Mouse (Mus musculus) granulocyte monocyte progenitor cell, adult 5-6 weeks (primary cell): ENCODE data around the gene Rrp36. TPM values are rescaled to one million over a fixed set of nuclear protein-coding genes. Genes with fewer than 3 reads are reported as not detected.

ENCODE experiments used
- ATAC-seq: replicated peaks from 2 replicates; pipeline ENCODE4 v1.8.0; 2016; ENCODE audit warnings: mild to moderate bottlenecking, moderate TSS enrichment, inconsistent platforms; ENCODE audit not compliant: poor library complexity, severe bottlenecking
- total RNA-seq, 2 experiments: library from RNA; stranded (forward) in 1 of 2; stranded (reverse) in 1 of 2; fragments of 200-712, 200-1000 nt in 1 of 2; fragments of >200 nt in 1 of 2; fragmentation: Nextera tagmentation in 1 of 2; gene quantifications; 2 replicates each; pipeline ENCODE4 v1.2.3; 2014 to 2017

Gene Rrp36
- total RNA-seq (2014; fragmentation: Nextera tagmentation) (15.7 and 21.3 TPM in 2 replicates), total RNA-seq (2017) (48.2 and 66.9 TPM in 2 replicates)

GRCm38 (mm10) chr17:46673850-46674529, at the start of gene Rrp36:
Gene Rrp36 (minus strand): TSS chr17:46674352.
- ATAC-seq, result peak; percentile 97

GRCm38 (mm10) chr17:46721077-46721476, 46.9 kb upstream of the Rrp36 start:
- no peak for ATAC-seq

- no peak for ATAC-seq
These were observed 40.8 kb upstream of the Rrp36 start for GRCm38 (mm10) chr17:46714756-46715481.

- ATAC-seq, result no peak
These were observed 39.7 kb upstream of the Rrp36 start for GRCm38 (mm10) chr17:46713849-46714248.

- no peak for ATAC-seq
These were observed 38.3 kb upstream of the Rrp36 start for GRCm38 (mm10) chr17:46712442-46712841.

- peak; percentile 33 for ATAC-seq
These were observed 37.6 kb upstream of the Rrp36 start for GRCm38 (mm10) chr17:46711612-46712271.

GRCm38 (mm10) chr17:46710959-46711597, 36.9 kb upstream of the Rrp36 start, which contains the start of gene Pex6:
Gene Pex6 (plus strand): TSS chr17:46711463.
- peak; percentile 94 for ATAC-seq

GRCm38 (mm10) chr17:46706375-46707089, 32.4 kb upstream of the Rrp36 start:
- ATAC-seq, result no peak

GRCm38 (mm10) chr17:46704887-46705835, 31.0 kb upstream of the Rrp36 start, which contains the start of gene Ppp2r5d:
Gene Ppp2r5d (minus strand): TSS chr17:46705111.
- peak; percentile 96 for ATAC-seq

- ATAC-seq, result peak; percentile 18
These were observed 30.1 kb upstream of the Rrp36 start for GRCm38 (mm10) chr17:46703971-46704886.

- no peak for ATAC-seq
These were observed 28.4 kb upstream of the Rrp36 start for GRCm38 (mm10) chr17:46702506-46702905.

GRCm38 (mm10) chr17:46702100-46702499, 27.9 kb upstream of the Rrp36 start:
- ATAC-seq, result no peak

- no peak for ATAC-seq
These were observed 27.3 kb upstream of the Rrp36 start for GRCm38 (mm10) chr17:46701489-46701888.

GRCm38 (mm10) chr17:46699912-46700311, 25.8 kb upstream of the Rrp36 start:
- ATAC-seq, result no peak

- ATAC-seq, result no peak
These were observed 25.1 kb upstream of the Rrp36 start for GRCm38 (mm10) chr17:46699245-46699644.

- ATAC-seq, result no peak
These were observed 24.4 kb upstream of the Rrp36 start for GRCm38 (mm10) chr17:46698515-46698914.

GRCm38 (mm10) chr17:46694517-46695063, 20.4 kb upstream of the Rrp36 start:
- no peak for ATAC-seq
